Mouse (Mus musculus): ENCODE results near the gene Tnfrsf21. TPM values are rescaled to one million over a fixed set of nuclear protein-coding genes. Genes with fewer than 3 reads are reported as not detected.
A peak's percentile ranks its signal among the peaks of the same experiment; 100 is the strongest.

Gene Tnfrsf21
- polyA plus RNA-seq, 1 experiment from 2014 or later = 83.0 TPM

DNA sequence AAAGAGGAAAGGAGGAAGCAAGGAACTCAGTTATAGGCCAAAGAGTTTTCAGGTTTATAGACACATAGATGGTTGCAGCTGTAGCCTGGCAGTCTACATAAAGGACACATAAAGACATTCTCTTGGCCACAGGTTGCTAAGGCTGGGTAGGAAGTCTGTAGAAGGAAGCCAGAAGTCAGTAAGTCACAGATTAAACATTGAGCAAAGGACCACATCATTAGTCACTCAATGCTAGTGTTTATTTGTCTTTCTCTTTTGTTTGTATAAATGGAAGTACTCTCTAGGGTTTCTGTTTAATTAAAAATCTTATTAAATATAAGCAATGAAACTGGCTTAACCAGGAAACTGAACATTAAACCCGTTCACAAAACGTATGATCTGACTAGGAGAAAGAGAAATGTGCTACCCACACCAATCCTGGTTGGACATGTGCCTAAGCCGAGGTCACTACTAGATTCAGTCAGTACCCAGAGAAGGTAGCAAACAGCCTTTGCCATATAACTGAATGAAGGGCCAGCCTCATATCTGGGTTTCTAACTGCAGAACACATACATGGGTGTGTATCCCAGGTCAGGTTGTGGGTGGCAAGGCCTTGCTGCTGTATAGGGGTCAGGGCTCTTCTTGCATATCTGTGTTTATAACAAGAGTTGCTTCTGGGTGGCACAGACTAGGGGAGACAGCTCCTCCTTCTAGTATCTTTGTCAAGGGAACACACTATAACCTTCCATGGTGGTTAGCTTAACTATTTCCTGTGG lies 113.9 kb downstream of the Tnfrsf21 start:
- H3K27me3 ChIP-seq (replicated peaks; ENCODE audit: control insufficient read depth, insufficient read depth, low read length) = no peaks in the 10 kb centered on the region
- WGBS = 82% methylated on average over 3 of the region's 3 CpGs
- H3K4me1 ChIP-seq (ENCODE audit: control insufficient read depth, insufficient read depth, low read depth, low read length) = no peaks in the 10 kb centered on the region
- no peaks in the 10 kb centered on the region for H3K9me3 ChIP-seq (ENCODE audit: control insufficient read depth, low read length)
- no peak overlapping the region for H3K9ac ChIP-seq (ENCODE audit: low read depth, low read length)
- H3K4me2 ChIP-seq (ENCODE audit: low read length) = no peak overlapping the region
- no peak overlapping the region for H3K27ac ChIP-seq (ENCODE audit: low read depth, low read length)
- no peak for ATAC-seq
- H3K36me3 ChIP-seq (ENCODE audit: control insufficient read depth, insufficient read depth, low read length) = no peaks in the 10 kb centered on the region
- H3K4me3 ChIP-seq (ENCODE audit: low read length) = no peak overlapping the region

DNA sequence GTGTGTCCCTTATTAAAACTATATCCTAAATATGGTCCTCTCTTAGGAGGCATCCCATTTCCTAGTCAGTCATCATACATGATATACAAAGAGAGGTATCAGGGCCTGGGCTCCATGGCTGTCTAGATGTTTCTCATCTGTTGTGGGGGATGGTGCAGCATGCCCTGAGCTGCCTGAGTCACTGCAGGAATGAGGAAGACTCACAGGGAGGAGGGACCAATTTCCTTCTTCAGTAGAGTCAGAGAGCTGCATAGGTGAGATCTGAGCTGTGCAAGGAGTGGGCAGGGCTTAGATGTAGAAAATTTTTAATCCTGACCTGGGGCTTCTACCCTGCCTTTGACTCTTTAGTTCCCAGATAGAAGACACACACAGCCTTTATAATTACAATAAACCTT lies 114.5 kb downstream of the Tnfrsf21 start:
- Histone ChIP-seq H3K4me3 (ENCODE audit: low read length) (no peak overlapping the region), H3K9ac (ENCODE audit: low read depth, low read length) (no peak overlapping the region), H3K4me2 (ENCODE audit: low read length) (no peak overlapping the region), H3K27me3 (replicated peaks; ENCODE audit: control insufficient read depth, insufficient read depth, low read length) (no peaks in the 10 kb centered on the region), H3K27ac (ENCODE audit: low read depth, low read length) (no peak overlapping the region), H3K36me3 (ENCODE audit: control insufficient read depth, insufficient read depth, low read length) (no peaks in the 10 kb centered on the region), H3K9me3 (ENCODE audit: control insufficient read depth, low read length) (no peaks in the 10 kb centered on the region), H3K4me1 (ENCODE audit: control insufficient read depth, insufficient read depth, low read depth, low read length) (no peaks in the 10 kb centered on the region)
- ATAC-seq = no peak

DNA sequence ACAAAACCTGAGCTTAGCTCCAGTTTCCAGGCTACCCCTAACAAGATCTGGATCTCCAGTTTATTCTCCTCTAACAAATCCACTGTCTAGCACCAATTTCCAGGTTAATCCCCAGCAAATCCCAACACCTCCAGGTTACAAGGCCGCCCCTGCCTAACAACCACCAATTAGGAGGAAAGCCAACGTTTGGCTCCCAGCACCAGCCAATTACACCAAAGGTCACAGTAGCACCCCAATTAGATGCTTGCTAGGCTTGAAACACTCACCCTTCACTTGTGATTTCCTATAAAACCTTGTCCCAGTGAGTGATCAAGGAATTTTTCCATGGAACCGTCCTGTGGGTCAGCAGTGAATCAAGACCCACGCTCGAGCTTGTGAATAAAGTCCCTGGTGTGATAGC lies 116.1 kb downstream of the Tnfrsf21 start:
- Histone ChIP-seq H3K36me3 (ENCODE audit: control insufficient read depth, insufficient read depth, low read length) (no peaks in the 10 kb centered on the region), H3K27me3 (replicated peaks; ENCODE audit: control insufficient read depth, insufficient read depth, low read length) (no peaks in the 10 kb centered on the region), H3K9ac (ENCODE audit: low read depth, low read length) (no peak overlapping the region), H3K4me3 (ENCODE audit: low read length) (no peak overlapping the region), H3K27ac (ENCODE audit: low read depth, low read length) (no peak overlapping the region), H3K4me1 (ENCODE audit: control insufficient read depth, insufficient read depth, low read depth, low read length) (no peaks in the 10 kb centered on the region), H3K4me2 (ENCODE audit: low read length) (no peak overlapping the region), H3K9me3 (ENCODE audit: control insufficient read depth, low read length) (no peaks in the 10 kb centered on the region)
- ATAC-seq = no peak
- WGBS = 91% methylated on average over 5 of the region's 5 CpGs

DNA sequence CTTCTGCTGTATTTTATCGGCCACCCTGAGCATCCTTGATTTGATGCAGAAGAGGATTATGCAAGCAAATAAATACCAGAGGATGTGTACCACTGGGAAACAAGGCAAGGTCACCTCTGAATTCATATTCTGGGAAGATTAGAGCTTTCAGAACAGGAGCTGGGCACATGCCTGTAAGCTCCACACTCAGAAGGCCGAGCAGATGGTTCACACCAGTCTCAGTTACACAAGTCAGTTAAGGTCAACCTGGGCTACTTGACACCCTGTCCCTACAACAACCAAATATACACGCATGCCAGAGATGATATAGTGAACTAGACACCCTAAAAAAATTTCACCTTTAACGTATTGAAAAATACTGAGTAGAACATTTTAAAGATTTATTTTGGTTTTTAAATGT lies 116.8 kb downstream of the Tnfrsf21 start:
- no peak overlapping the region for H3K27ac ChIP-seq (ENCODE audit: low read depth, low read length)
- no peaks in the 10 kb centered on the region for H3K9me3 ChIP-seq (ENCODE audit: control insufficient read depth, low read length)
- no peak overlapping the region for H3K4me2 ChIP-seq (ENCODE audit: low read length)
- H3K36me3 ChIP-seq (ENCODE audit: control insufficient read depth, insufficient read depth, low read length) = no peaks in the 10 kb centered on the region
- ATAC-seq = no peak
- H3K27me3 ChIP-seq (replicated peaks; ENCODE audit: control insufficient read depth, insufficient read depth, low read length) = no peaks in the 10 kb centered on the region
- no peak overlapping the region for H3K9ac ChIP-seq (ENCODE audit: low read depth, low read length)
- no peaks in the 10 kb centered on the region for H3K4me1 ChIP-seq (ENCODE audit: control insufficient read depth, insufficient read depth, low read depth, low read length)
- WGBS = 87% methylated on average over 4 of the region's 4 CpGs
- H3K4me3 ChIP-seq (ENCODE audit: low read length) = no peak overlapping the region

DNA sequence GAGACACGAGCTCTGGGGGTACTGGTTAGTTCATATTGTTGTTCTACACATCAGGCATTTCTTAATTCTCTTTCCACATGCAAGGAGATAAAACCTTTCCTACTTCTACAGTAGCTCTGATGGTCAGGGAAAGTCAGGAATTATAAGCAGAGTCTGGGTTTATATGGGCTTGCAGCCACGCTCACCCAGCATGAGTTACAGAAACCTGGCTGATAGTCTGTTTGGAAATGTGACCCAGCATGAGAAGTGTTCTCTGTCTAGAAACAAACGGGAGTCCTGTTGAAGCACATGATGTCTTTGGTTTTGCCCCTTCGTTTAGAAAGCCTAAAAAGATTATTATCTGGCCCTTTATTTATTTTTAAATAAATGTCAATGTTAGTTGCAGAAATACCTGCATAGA lies 118.6 kb downstream of the Tnfrsf21 start:
- H3K4me3 ChIP-seq (ENCODE audit: low read length) = no peak overlapping the region
- H3K9me3 ChIP-seq (ENCODE audit: control insufficient read depth, low read length) = no peaks in the 10 kb centered on the region
- no peaks in the 10 kb centered on the region for H3K27me3 ChIP-seq (replicated peaks; ENCODE audit: control insufficient read depth, insufficient read depth, low read length)
- ATAC-seq = no peak
- no peaks in the 10 kb centered on the region for H3K4me1 ChIP-seq (ENCODE audit: control insufficient read depth, insufficient read depth, low read depth, low read length)
- H3K9ac ChIP-seq (ENCODE audit: low read depth, low read length) = no peak overlapping the region
- no peaks in the 10 kb centered on the region for H3K36me3 ChIP-seq (ENCODE audit: control insufficient read depth, insufficient read depth, low read length)
- no peak overlapping the region for H3K27ac ChIP-seq (ENCODE audit: low read depth, low read length)
- WGBS = 75% methylated on average over 4 of the region's 4 CpGs
- H3K4me2 ChIP-seq (ENCODE audit: low read length) = no peak overlapping the region

DNA sequence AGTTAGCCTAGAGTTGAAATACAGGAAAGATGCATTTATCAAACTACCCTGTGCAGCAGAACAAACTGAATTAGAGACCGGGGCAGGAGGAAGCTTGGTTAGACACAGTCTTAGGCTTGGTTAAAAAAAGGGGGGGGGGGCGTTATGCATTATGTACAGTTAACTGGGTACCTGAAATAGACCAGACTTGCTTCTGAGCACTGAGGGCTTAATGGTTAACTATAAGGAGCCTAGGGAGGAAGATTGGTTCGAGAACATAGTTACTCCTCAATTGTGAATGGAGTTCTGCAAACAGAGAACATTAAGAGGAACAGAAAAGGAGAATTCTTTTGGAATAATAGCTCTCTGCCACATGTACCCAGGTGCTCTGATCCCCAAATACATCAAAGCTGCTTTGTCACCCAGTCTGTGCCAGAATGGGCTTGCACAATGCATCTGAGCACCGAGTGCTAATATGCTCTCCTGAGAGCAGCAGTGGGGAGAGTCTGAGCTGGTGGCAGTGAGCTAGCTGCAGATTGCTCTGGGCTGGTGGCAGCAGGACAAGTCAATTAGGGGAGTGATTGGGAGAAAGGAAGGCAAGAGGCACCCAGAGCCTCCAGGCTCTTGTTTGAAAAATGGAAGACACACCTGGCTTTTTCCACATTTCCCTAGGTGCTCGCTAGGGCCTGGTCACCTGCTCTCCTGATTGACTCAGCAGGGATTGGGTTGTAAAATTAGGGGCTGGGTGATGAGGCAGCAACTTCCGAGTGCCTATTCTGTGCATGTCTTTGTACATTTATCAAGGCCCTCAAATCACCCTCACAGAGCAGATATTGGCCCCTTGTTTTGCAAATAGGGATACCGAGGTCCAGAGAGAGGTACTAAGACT lies 119.3 kb downstream of the Tnfrsf21 start:
- Histone ChIP-seq H3K4me3 (ENCODE audit: low read length) (no peak overlapping the region), H3K36me3 (ENCODE audit: control insufficient read depth, insufficient read depth, low read length) (no peaks in the 10 kb centered on the region), H3K4me2 (ENCODE audit: low read length) (no peak overlapping the region), H3K4me1 (ENCODE audit: control insufficient read depth, insufficient read depth, low read depth, low read length) (no peaks in the 10 kb centered on the region), H3K9ac (ENCODE audit: low read depth, low read length) (no peak overlapping the region), H3K9me3 (ENCODE audit: control insufficient read depth, low read length) (no peaks in the 10 kb centered on the region), H3K27me3 (replicated peaks; ENCODE audit: control insufficient read depth, insufficient read depth, low read length) (no peaks in the 10 kb centered on the region), H3K27ac (ENCODE audit: low read depth, low read length) (no peak overlapping the region)
- ATAC-seq = peak; percentile 67
- 43% methylated on average over 7 of the region's 7 CpGs for WGBS

DNA sequence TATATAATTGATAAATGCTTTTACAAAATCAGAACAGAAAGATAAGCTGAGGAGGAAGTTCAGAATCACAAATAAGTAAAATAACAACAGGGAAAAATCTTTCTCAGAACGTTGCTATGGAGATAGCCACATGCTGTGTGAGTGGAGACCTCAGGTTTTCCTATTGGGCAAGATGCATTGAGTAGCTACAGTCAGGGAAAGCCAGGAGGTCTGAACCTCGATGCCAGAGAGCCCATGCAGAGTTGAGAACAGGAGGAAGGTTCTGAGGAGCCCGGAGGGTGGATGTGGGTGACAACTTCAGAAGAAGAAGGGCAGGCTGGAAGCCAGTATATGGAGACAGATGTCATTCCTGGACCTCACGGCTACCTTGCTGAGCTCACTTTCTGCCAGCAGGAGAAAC lies 120.4 kb downstream of the Tnfrsf21 start:
- H3K9ac ChIP-seq (ENCODE audit: low read depth, low read length) = no peak overlapping the region
- ATAC-seq = peak; percentile 51; the same call in 1 of the 2 replicates
- no peak overlapping the region for H3K27ac ChIP-seq (ENCODE audit: low read depth, low read length)
- no peak overlapping the region for H3K4me2 ChIP-seq (ENCODE audit: low read length)
- H3K36me3 ChIP-seq (ENCODE audit: control insufficient read depth, insufficient read depth, low read length) = no peaks in the 10 kb centered on the region
- H3K9me3 ChIP-seq (ENCODE audit: control insufficient read depth, low read length) = no peaks in the 10 kb centered on the region
- no peaks in the 10 kb centered on the region for H3K27me3 ChIP-seq (replicated peaks; ENCODE audit: control insufficient read depth, insufficient read depth, low read length)
- 41% methylated on average over 4 of the region's 4 CpGs for WGBS
- H3K4me3 ChIP-seq (ENCODE audit: low read length) = no peak overlapping the region
- H3K4me1 ChIP-seq (ENCODE audit: control insufficient read depth, insufficient read depth, low read depth, low read length) = no peaks in the 10 kb centered on the region

DNA sequence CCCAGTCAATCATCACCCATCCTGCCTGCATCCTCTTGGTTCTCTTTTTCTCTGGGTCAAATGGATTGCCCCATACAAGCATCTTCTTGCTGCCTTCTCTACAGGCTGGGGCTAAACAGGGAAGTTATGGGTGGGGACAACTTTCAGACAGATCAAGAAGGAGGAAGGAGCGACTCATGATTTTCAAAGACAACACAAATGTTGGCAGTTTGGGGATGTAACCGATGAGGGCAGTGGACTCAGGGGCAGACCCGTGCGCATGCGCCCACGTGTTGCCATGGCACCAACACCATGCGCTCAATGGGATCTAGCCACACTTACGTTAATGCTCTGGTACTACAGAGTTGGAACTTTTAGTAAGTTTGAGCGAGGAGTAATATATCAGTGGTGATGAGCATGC lies 121.5 kb downstream of the Tnfrsf21 start:
- H3K4me2 ChIP-seq (ENCODE audit: low read length) = no peak overlapping the region
- no peak overlapping the region for H3K27ac ChIP-seq (ENCODE audit: low read depth, low read length)
- no peaks in the 10 kb centered on the region for H3K4me1 ChIP-seq (ENCODE audit: control insufficient read depth, insufficient read depth, low read depth, low read length)
- H3K9ac ChIP-seq (ENCODE audit: low read depth, low read length) = no peak overlapping the region
- no peaks in the 10 kb centered on the region for H3K9me3 ChIP-seq (ENCODE audit: control insufficient read depth, low read length)
- 91% methylated on average over 9 of the region's 9 CpGs for WGBS
- no peaks in the 10 kb centered on the region for H3K36me3 ChIP-seq (ENCODE audit: control insufficient read depth, insufficient read depth, low read length)
- H3K27me3 ChIP-seq (replicated peaks; ENCODE audit: control insufficient read depth, insufficient read depth, low read length) = no peaks in the 10 kb centered on the region
- no peak overlapping the region for H3K4me3 ChIP-seq (ENCODE audit: low read length)
- no peak for ATAC-seq

DNA sequence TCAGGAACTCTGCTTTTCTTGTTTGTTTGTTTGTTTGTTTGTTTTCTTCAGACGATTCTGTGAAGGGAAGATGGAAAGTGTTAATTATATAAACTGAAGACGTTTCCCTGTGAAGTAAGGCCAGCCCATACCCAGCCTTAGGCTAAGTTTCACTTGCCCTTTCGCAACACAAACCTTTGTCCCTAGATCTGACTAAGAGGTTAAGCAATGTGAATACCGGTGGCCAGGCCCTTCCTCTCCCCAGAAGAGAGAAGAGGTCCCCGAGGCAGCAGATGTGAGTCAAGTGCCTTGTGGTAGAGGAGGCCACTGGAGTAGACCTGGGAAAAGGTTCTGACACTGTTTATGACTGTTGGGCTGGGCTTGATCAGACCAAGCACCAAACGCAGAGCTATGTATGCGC lies 122.0 kb downstream of the Tnfrsf21 start:
- 92% methylated on average over 7 of the region's 7 CpGs for WGBS
- Histone ChIP-seq H3K27me3 (replicated peaks; ENCODE audit: control insufficient read depth, insufficient read depth, low read length) (no peaks in the 10 kb centered on the region), H3K9ac (ENCODE audit: low read depth, low read length) (no peak overlapping the region), H3K27ac (ENCODE audit: low read depth, low read length) (no peak overlapping the region), H3K36me3 (ENCODE audit: control insufficient read depth, insufficient read depth, low read length) (no peaks in the 10 kb centered on the region), H3K4me2 (ENCODE audit: low read length) (no peak overlapping the region), H3K4me3 (ENCODE audit: low read length) (no peak overlapping the region), H3K9me3 (ENCODE audit: control insufficient read depth, low read length) (no peaks in the 10 kb centered on the region), H3K4me1 (ENCODE audit: control insufficient read depth, insufficient read depth, low read depth, low read length) (no peaks in the 10 kb centered on the region)
- ATAC-seq = no peak

Data from hindbrain, embryonic 16.5 days (tissue).